Mouse (Mus musculus) c-Kit-negative CD71-positive TER-119-positive erythroid progenitor cells, embryonic 14.5 days (primary cell): Measurements from ENCODE around the gene Olfr224.
A peak's percentile ranks its signal among the peaks of the same experiment; 100 is the strongest.
"Not testable (repeated sequence)": the region's sequence is repeated elsewhere in the genome, so short reads cannot be mapped to it uniquely, and the experiment has no call there.

Experiments
- DNase-seq: peaks from one replicate; pipeline ENCODE4 v3.0.0-alpha.2; 2013; ENCODE audit warnings: low read depth, low spot score

Olfr224 gene

DNA sequence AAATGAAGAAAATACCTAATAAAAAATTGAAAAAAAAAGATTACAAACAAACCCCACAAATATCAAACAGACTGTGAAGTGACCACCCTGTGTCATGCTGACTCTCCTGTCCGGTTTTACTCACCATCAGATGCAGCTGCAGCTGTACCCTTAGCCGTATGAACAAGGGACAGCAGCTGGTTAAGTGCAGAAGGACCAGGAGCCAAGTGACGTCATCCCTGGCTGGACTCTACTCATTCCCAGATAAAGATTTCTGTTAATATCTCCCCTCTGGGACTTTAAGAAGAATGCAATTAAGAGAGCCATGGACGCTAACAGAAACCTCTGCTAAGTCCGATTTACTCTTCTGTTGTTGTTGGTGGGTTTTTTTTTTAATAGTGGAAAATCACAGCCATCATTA lies at the start of gene Olfr224:
TSS of gene Olfr224 (minus strand) at position 149 of the 400 bp plus-strand sequence.
- no peak for DNase-seq

DNA sequence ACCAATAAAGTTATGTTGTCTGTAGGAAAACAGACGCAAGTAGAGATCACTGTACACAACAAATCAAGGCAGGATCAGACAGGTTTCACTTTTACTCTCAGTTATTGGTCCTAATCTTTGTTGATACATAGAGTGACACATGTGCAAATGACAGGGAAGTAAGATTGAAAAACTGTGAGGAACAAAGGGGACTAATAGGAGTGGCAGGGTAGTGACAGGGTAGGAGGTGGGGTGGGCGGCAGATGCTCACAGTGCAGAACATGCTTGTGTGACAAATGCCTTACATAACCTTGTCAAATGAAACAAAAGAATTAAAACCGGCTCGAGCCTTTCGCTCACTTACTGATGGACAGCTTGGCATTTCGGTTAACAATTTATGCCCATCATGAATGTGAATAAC lies 48.4 kb upstream of the Olfr224 start:
- no peak for DNase-seq

DNA sequence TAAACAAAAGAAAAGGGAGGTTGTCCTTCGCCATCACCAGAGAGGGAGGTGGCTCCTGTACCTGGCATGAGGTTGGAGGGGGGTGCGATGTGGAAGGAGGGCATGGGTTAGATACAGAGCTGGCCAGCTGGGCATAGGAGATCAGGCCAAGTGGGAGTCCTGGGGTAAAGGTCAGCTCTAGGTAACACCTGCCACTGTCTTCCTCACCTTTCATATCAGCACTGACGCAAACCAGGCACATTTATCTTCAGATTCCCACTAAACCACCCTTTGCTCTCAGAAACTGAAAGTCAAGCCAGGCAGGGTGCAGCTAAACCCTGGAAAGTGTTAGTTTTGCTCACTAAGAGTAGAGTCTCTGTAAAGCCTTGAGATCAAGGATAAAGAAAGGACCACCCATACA lies 48.0 kb upstream of the Olfr224 start:
- DNase-seq = no peak

DNA sequence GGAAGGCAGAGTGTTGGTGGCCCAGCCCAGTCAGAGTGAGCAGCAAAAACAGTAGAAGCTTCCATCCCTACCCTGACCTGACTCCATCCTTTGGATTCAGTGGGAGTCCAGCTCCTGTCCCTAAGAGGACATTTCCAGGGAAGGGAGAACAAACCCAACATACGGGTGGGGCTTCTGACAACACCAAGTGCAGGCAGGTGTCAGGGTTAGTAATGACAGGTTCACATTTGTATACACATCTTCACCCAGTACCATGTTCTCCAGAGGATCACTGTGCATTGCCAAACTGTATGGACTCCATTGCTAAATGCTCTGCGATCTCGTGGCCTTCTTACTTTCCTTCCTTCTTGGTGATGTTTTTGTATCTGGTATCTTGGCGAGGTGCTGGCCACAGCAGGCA lies 45.6 kb upstream of the Olfr224 start, which contains the start of gene 2210407C18Rik:
TSS of gene 2210407C18Rik (minus strand) at position 101 of the 400 bp plus-strand sequence.
- DNase-seq = no peak

DNA sequence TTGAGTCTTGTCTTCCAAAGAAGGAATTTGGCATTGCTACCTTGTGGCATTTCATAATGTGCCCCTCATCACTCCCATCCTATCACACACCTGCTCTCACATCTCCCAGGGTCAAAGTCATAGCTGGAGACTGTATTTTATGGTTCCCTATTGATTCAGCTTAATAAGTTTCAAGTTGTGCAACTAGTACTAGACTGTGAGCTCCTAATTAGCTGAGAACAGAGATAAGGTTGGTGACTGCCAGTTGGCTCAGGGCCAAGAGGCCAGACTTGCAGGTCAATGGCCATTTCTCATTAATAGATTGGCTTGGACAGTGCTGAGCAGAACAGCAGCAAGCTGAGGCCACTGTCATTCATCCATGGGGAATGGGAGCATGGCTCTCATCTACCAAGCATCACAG lies 44.2 kb upstream of the Olfr224 start:
- no peak for DNase-seq

DNA sequence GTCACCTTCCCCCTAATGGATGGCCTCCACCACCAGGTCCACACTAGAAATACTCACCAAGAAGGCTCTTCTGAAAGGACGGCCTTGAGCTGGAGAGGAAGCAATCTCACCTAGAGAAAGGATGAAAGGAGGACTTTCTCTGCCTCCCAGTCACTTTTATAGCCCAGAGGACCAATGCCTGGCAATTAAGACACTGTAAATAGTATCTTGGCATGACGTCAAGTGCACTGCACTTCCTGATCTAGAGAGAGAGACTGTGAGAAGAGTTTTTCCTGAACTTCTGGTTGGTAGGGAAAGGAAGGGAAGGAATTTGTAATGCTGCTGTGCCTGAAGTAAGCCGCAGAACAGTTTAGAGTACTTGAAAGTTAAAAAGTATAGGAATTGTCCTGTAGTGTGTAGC lies 43.0 kb upstream of the Olfr224 start:
- no peak for DNase-seq

DNA sequence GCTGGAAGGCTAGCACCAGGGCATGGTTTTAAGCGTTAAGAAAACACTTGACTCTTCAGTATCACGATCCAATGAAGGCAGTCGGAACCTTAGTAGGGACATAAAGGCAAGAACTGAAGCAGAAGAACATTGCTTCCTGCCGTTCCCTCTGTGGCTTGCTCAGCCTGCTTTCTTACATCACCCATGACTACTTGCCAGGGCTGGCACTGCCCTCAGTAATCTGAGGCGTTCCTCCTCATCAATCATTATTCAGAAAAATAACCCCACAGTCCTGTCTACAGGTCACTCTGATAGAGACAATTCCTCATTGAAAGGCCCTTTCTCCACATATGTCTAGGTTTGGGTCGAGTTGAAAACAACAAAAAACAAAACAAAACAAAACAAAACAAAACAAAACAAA lies 36.7 kb upstream of the Olfr224 start:
- no peak for DNase-seq

DNA sequence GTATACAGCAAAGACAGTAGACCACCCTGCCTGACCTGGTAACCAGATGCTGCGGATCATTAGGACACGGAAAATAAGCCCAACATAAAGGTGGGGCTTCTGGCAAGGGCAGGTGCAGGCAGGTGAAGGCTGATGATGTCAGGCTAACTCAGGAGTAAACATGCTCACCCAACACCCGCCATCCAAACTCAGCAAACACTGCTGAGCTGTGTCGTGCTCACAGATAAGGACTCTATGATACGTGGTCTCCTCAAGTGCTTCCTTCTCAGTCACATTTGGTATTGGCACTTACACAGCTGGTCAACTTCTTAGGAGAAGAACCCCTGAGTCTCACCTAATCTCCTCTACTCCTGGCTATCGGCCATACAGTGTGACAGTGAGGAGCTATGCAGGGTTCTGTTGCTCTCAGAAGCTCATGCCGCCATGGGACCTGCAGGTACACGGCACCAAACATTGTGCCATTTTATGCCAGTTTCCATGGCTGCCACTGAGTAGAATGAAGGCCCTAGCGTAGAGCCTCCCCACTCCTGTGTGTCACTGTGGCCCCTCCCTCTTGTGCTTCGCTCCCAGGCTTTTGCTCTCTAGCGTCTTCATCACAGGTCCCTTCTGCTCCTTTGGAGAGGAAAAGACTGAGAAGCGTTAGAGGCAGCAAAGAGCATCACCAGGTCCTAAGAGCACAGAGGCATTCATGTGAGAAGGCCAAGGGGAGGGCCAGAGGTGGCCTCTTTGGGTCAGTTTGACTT lies 36.0 kb upstream of the Olfr224 start:
- no peak for DNase-seq

DNA sequence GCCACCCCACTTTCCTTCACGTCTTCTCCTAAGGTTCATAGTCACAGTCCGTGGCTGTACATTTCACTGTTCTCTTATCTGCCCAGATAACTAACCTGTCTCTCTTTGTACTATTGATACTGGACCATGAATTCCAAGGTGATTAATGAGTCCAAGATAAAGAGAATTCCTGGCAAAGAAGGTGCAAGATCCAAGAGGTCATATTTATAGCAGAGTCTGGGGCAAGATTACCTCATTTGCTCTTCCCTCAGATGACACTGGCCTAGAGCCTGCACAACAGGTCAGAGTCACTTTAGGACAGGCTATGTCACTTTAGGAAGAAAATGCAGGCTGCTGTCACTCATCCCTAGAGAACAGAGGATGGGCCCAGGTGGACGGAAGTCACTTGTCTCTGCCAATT lies 34.9 kb upstream of the Olfr224 start:
- DNase-seq = no peak

DNA sequence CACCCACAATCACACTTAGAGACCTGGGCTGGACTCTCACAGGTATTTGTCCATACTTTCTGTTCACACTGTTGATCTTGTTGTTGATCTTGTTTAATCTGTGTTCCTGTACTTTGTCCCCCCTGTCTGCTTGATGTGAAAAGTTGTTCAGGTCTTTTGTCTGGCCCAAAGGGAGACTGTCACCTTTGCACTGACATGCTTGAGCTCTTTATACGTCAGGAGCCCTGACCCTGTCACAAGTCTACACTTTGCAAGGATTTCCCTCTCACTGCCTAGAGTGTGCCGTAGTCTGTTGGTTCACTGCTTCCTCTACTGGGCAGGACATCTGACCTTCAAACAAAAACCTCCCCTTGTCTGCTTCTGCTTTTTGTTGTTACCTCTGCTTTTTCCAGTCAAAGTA lies 34.3 kb upstream of the Olfr224 start:
- DNase-seq = no peak

DNA sequence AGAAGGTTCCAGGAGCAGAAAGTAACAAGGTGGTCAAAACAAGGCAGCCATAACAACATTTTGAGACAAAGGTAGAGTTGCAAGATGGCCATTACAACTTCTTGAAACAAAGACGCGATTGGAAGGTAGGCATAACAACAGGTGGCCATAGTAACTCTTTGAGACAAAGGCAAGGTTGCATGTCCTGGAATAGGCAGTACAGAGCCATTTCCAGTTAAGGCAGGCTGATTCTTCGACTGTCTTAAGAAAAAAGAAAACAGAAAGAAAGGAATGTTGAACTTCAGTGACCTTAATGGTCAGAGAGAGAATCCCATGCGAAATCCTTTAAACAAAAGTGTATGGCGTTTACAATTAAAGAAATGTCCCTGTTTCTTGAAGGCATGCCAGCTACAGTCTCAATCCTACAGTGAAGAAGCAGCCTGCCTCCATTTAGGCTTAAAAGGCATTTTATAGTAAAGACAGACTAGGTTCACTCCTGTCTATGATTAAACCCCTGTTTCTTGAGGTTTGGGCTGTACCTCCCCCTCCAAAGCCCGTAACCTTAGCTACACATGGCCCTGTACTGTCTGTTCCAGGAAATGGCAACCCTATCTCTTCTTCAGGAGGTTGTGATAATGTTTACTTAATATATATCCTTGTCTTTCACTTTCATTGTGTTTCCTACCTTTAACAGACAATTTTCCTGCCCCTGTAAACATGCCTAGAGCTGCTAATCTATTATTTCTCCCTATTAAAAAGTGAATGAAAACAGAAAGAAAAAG lies 32.6 kb upstream of the Olfr224 start:
- no peak for DNase-seq

DNA sequence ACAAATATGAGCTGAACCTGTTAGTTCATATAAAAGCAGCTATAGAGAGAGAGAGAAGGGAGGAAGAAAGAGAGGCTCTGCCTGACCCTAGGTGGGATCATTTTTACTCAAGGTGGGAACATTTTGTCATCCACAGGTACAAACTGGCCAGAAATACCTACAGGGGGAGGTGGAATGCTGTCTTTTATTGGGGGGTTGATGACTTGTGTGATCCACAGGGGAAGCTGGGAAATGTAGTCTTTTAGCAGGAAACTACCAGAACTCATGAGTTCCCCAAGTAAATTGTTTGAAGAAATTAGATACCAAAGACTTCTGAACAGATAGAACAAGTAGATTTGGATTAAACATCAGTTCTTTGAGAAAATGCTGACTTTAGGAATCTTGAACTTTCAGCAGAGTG lies 31.7 kb upstream of the Olfr224 start:
- no peak for DNase-seq

DNA sequence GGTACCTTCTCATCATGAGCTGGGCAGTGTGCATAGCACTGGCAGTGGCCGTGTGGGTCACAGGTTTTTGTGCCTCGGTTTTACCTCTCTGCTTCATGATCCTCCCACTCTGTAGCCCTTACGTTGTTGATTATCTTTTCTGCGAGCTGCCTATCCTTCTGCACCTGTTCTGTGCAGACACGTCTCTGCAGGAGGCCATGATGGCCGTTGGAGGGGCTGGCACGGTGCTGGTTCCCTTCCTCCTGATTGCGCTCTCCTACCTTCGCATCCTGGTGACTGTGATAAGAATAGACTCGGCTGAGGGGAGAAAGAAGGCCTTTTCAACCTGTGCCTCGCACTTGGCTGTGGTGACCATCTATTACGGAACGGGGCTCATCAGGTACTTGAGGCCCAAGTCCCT lies 27.5 kb upstream of the Olfr224 start:
- DNase-seq = no peak

DNA sequence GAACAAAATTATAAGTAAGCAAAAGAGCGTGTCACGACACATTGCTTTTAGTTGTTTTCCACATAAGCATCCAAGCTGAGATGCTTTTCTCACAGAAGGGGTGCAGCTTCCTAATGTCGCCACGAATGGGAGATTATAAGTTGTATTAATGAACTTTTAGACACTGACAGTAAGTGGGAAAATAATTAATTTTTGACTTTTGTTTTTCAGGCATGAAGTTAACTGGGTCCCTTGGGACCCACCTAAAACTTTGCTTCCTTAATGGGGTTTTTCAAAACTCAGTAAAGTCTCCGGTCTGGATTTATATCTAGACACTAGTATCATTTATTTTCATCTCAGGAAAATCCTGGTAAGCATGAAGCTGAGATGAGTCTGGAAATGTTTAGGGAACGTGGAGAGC lies 24.5 kb upstream of the Olfr224 start, which contains the start of gene Olfr324:
TSS of gene Olfr324 (plus strand) at position 301 of the 400 bp plus-strand sequence.
- DNase-seq = no peak

DNA sequence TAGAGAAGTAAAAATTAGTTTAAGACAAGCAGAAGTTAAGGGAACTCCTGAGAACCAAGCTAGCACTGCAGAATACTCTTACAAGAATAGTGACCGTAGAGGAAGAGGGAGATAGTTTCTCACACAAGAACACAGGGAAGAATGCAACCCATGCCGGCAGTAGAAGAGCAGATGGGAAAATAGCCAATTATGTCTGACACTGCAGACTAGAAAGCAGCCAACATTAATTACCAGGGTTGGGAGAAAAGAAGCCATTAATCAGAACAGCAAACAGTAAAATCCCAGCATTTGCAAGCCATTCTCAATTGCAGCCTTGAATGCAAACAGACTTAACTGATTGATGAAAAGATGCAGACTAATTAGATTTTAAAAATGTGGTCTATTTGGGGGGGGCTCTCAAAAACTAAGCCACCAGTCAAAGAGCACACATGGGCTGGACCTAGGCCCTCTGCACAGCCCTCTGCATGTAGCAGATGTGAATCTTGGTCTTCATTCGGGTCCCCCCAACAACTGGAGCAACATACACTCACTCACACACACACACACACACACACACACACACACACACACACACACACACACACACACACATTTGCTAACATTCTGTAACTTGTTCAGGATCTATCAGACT lies 18.4 kb upstream of the Olfr224 start:
- no peak for DNase-seq

DNA sequence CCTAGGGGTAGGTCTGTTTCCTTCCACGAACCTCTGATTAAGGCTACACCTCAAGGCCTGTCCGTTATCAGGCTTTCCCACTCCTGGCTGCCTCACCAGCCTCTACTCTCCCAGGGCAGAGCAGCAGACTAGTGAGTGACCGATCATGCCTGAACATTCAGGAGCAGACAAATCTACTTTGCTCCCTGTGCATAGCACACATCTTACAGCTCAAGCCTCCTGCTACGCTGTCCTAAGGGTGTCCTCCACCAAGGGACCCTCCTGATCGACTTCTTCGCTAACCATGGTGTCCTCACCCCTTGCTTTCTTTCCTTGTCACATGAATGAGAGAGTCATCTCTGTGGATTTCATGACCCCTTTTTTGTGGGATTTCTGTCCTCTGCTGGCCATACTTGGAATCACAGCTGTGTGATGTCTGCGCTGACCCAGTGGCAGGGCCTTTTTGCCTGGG lies 17.6 kb upstream of the Olfr224 start:
- peak; percentile 75 for DNase-seq

DNA sequence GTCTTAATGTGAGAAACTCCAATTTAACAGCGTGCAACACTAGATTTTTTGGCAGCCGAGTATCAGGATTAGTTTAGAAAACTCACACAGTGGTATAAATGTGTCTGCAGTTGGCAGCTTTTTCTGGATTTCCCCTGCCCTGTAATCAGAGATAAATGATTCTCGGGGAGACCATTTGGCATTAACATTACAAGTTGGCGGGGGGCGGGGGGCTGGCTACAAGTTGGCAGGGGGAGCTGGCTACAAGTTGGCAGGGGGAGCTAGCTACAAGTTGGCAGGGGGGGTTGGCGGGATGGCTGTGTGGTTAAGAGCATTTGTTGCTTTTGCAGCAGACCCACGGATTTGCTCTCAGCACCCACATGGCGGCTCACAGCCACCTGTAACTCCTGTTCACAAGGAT lies 8.3 kb upstream of the Olfr224 start:
- DNase-seq = no peak

DNA sequence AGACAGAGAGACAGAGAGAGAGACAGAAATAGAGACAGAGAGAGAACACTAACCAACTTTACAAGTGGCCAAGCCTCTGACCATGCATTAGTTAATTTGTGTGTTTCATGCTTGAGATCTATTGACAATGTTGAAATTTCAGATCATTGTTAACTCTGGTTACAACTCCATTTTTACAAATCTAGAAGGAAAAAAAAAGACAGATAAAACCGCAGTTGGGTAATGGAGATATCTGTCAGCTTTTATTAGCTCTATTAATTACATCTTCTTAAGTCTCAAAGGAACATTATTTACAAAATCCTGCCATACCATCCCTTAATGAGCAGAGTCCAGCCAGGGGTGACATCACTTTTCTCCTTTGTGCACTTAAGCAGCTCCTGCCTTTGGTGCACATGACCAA lies 7.1 kb upstream of the Olfr224 start, which contains the start of gene Olfr325:
TSS of gene Olfr325 (plus strand) at position 301 of the 400 bp plus-strand sequence.
- no peak for DNase-seq

DNA sequence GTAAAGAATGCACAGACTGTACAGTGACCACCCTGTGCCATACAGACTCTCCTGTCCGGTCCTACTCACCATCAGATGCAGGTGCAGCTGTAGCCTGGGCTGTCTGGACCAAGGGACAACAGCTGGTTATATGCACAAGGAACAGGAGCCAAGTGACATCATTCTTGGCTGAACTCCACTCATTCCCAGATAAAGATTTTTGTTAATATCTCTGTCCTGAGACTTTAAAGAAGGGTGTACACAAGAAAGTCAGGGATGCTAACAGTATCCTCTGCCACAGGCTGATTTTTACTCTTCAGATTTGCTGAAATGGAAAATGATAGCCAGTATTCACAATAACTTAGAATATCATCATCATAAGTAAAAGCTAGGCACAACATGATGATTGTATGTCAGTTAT lies 14.8 kb downstream of the Olfr224 start, which contains the start of gene Olfr328:
TSS of gene Olfr328 (minus strand) at position 101 of the 400 bp plus-strand sequence.
- DNase-seq = no peak

DNA sequence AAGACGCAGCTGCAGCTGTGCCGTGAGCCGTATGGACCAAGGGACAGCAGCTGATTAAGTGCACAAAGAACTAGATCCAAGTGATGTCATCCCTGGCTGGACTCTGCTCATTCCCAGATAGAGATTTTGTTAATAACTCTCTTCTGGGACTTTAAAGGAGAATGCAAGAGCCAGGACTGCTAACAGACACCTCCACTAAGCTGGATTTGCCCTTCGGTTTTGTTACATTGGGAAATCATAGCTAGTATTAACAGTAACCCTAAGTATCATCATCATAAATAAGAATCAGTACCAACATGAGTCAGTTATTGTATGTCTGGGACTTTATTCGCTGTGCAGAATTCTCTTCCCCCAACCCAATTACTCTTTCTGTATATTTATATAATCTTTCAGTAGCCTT lies 24.0 kb downstream of the Olfr224 start, which contains the start of gene Olfr329-ps:
TSS of gene Olfr329-ps (minus strand) at position 101 of the 400 bp plus-strand sequence.
- no peak for DNase-seq

DNA sequence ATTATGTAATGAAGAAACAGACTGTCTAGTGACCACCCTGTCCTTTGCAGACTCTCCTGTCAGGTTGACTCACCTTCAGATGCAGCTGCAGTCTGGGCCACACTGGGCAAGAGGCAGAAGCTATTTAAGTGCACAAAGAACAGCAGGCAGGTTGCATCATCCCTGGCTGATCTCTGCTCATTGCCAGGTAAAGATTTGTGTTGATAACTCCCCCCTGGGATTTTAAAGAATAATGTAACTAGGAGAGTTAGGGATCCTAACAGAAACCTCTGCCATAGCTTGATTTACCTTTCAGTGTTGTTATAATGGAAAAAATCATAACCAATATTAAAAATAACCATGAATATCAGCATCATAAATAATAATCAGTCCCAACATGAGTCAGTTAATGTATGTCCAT lies 35.6 kb downstream of the Olfr224 start, which contains the start of gene Olfr330:
TSS of gene Olfr330 (minus strand) at position 101 of the 400 bp plus-strand sequence.
- DNase-seq = not testable (repeated sequence)

DNA sequence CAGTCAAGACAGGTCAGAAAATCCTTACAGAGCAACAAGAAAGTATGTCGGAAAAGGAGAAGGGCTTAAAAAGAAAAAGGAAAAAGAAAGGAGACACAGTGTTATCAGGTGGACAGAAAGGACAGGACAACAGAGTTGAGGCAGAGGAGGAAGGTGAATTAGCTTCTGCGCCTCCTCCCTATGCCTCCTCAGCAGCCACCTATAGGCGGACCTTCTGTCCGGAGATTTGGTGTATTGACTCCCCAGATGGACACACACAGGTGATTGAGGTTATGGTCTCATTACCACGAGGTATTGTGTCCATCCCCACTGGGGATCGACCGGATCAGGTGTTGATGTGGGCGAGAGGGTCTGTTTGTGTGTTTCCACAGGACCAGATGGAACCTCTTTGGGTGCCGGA lies 50.6 kb downstream of the Olfr224 start:
- not testable (repeated sequence) for DNase-seq
